Mouse (Mus musculus) adrenal gland, postnatal 14 days (tissue): Measurements from ENCODE around the gene Orm2. TPM values are rescaled to one million over a fixed set of nuclear protein-coding genes. Genes with fewer than 3 reads are reported as not detected.
A peak's percentile ranks its signal among the peaks of the same experiment; 100 is the strongest.

Experiments
- DNase-seq: peaks from one replicate; pipeline ENCODE4 v3.0.0; 2021; ENCODE audit warnings: mixed read lengths
- long read RNA-seq, 2 experiments: library from polyadenylated mRNA; stranded (forward); transcript quantifications; one replicate each; pipeline ENCODE4 v2.0.0; 2021
- total RNA-seq: library from RNA; stranded (reverse); gene quantifications from 2 replicates; pipeline ENCODE4 v1.2.3, GENCODE M21; 2021

The Orm2 gene
- total RNA-seq: 1.1 and 1.9 TPM in 2 replicates
- long read RNA-seq, experiment 1, partial matches to known transcripts: 0 of 1 reads
- long read RNA-seq, experiment 1, other reads (novel, unspliced or antisense): 0 of 1 reads
- long read RNA-seq, experiment 2: 0 reads

DNA sequence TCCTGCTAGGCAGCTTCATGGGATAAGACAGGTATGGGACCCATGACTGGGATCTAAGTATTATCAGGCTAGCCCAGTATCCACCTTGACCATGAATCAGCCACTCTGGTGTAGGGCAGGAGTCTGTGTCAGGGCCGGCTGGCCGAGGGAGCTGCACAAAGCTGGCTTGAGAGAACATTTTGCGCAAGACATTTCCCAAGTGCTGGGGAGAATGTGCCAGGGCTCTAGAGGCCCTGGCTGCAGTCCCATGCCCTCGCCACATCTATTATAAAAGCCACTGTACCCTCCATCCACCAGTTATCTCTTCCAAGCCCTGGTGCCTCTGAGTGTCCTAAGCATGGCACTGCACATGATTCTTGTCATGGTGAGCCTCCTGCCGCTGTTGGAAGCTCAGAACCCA is at the start of gene Orm2:
Orm2 (plus strand) TSS at position 300 of the 400 bp plus-strand sequence.
- DNase-seq: peak; percentile 71

DNA sequence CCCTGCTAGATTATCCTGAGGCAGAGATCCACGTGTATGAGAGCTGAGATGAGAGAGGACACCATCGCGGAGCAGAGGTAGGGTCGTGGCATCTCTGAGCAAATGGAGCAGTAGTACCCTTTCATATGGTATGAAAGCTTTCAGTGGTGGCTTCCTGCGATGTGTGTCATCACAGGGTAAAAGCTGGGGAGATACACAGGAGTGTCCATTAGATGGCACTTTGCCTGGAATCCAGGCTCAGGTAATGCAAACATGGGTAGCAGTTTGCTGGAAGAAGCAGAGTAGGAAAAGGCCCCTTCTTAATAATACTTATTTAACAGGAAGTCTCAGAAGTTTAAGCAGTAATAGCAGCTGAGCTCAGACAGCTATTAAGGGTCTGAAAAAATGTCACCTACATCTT is 48.2 kb upstream of the Orm2 start:
- DNase-seq: no peak

- peak; percentile 85 for DNase-seq
Measured at GRCm38 (mm10) chr4:63316076-63316746, 46.0 kb upstream of the Orm2 start.

DNA sequence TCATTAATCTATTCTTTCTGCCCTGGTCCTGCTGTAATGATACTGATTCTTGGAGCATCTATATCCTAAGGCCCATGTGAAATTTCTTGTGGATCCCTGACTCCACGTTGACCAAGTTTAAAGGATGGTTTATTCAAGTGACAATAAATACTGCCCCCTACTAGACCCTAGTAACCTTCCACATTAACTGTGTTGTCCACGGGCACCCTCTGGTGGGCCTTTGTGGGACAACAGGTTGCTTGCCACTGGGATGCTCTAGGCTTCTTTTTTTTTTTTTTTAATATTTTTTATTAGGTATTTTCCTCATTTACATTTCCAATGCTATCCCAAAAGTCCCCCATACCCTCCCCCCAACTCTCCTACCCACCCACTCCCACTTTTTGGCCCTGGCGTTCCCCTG is 42.7 kb upstream of the Orm2 start:
- peak; percentile 72 for DNase-seq

GRCm38 (mm10) chr4:63323275-63323815 is 38.9 kb upstream of the Orm2 start:
- DNase-seq: peak; percentile 45

- no peak for DNase-seq
Measured at GRCm38 (mm10) chr4:63333403-63333802, 28.8 kb upstream of the Orm2 start.

- no peak for DNase-seq
Measured at GRCm38 (mm10) chr4:63338414-63339076, 23.7 kb upstream of the Orm2 start.

GRCm38 (mm10) chr4:63342491-63342890 is 19.8 kb upstream of the Orm2 start:
- DNase-seq: no peak

- DNase-seq: no peak
Measured at GRCm38 (mm10) chr4:63343608-63344007, 18.6 kb upstream of the Orm2 start.

DNA sequence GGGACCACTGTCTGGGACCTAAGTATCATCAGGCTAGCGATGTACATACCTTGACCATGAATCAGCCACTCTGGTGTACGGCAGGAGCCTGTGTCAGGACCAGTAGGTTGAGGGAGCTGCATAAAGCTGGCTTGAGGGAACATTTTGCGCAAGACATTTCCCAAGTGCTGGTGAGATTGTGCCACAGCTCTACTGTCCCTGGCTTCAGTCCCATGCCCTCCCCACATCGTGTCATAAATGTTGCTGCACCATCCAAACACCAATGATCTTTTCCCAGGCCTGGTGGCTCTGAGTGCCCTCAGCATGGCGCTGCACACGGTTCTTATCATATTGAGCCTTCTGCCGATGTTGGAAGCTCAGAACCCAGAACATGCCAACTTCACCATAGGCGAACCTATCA is 18.0 kb upstream of the Orm2 start, which contains the start of gene Orm1:
Orm1 (plus strand) TSS at position 266 of the 400 bp plus-strand sequence.
- peak; percentile 78 for DNase-seq

GRCm38 (mm10) chr4:63345261-63345660 is 17.0 kb upstream of the Orm2 start:
- no peak for DNase-seq

GRCm38 (mm10) chr4:63346659-63347058 is 15.6 kb upstream of the Orm2 start:
- peak; percentile 41 for DNase-seq

DNA sequence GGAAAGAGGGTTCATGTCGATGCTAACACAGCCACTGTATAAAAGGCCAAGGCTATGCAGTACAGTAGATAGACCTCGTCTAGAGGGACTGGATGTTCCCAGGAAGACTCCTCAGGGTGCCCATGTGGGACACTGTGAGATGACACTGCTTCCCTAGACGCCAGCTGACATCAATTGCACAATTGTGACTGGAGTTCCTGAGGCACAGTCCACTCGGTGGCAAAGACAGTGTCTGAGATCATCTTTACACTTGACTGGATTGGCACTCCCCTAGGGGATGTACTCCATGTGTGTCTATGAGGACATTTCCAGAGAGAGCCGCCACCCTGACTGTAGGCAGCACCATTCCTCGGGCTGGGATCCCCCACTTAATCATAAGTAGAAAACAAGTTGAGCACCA is 13.7 kb upstream of the Orm2 start:
- DNase-seq: no peak

DNA sequence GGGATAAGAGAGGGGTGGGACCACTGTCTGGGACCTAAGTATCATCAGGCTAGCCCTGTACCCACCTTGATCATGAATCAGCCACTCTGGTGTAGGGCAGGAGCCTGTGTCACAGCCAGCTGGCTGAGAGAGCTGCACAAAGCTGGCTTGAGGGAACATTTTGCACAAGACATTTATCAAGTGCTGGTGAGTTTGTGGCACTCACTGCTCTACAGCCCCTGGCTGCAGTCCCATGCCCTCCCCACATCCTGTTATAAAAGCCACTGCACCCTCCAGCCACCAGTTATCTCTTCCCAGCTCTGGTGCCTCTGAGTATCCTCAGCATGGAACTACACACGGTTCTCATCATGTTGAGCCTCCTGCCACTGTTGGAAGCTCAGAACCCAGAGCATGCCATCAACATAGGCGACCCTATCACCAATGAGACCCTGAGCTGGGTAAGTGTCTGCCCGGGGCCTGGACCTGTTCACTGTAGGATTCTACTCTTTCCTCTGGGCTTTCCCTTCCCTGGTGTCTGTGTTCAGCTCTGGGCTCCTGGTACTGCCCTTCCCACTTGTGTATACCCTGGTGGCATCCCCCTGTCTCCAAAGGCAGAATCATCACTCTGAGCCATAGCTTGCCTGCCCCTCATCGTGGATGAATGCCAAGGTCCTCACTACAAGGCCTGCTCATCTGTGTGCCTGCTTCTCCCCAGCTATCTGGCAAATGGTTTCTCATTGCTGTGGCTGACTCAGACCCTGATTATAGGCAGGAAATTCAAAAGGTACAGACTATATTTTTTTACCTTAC is 6.2 kb upstream of the Orm2 start, which contains the start of gene Orm3:
Orm3 (plus strand) TSS at position 286 of the 789 bp plus-strand sequence.
- DNase-seq: peak; percentile 78

DNA sequence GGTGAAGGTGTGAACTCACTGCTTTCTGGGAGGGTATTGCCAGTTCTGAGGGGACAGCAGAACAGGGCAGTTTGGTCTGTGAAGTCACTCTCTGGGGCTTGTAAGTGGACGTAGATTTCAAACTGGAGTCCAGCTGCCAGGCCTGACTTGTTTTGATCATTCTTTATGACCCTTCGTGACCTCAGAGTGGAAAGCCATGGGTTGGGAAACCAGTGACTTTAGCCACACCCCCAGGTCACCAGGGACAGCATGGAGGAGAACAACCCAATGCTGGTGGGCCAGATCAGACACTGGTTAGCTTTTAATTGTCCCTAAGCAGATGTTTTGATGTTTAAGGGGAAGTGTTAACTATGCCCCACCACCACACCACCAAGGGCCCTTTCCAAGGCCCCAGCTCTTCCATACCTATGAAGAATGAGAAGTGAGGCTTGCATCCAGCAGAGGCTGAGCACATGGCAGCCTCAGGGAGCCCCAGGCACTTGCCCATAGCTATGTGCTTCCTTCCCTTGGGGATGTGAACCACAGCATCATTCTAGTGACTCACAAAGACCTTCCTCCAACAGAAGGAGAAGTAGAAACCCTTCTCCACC is 5.2 kb upstream of the Orm2 start:
- DNase-seq: peak; percentile 63

GRCm38 (mm10) chr4:63359861-63360260 is 2.4 kb upstream of the Orm2 start:
- DNase-seq: peak; percentile 3

DNA sequence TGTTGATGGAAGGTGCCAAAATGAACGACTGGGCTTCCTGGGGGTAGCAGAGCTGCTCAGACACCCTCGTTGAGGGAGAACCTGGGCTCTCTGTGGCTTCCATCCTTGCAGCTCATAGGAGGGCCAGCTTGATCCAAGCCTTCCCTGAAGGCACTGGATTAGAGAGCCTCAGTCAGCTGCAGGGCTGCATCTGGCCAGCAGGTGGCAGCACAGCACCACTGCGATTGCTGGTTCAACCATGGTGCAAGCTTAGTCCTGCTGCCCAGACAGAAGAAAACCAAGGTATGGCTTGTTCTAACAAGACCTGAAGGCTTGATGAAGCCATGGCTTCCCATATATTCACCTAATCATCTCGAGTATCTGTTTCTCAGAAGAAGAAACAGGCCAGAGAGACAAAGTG is 6.3 kb downstream of the Orm2 start:
- peak; percentile 93 for DNase-seq

DNA sequence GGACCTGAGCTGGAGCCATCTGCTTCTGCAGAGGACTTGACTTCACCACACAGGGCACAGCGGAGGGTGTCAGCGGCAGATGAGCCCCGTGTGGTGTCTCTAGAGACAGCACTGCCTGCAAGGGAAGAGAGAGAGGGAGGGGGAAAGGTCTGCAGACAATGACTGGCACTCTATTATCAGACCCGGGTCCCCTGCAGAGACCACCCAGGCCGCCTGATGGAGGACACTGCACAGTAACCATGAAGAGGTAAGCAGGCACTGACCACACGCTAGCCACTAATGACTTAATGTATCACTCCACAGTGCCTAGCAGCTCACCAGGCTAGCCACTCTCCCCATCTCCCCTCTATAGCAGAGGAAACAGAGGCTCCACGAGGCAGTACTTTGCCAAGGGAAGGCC is 8.6 kb downstream of the Orm2 start:
- no peak for DNase-seq

- DNase-seq: peak; percentile 66
Measured at GRCm38 (mm10) chr4:63371890-63372289, 9.6 kb downstream of the Orm2 start.

GRCm38 (mm10) chr4:63373404-63373803 is 11.2 kb downstream of the Orm2 start:
- no peak for DNase-seq

DNA sequence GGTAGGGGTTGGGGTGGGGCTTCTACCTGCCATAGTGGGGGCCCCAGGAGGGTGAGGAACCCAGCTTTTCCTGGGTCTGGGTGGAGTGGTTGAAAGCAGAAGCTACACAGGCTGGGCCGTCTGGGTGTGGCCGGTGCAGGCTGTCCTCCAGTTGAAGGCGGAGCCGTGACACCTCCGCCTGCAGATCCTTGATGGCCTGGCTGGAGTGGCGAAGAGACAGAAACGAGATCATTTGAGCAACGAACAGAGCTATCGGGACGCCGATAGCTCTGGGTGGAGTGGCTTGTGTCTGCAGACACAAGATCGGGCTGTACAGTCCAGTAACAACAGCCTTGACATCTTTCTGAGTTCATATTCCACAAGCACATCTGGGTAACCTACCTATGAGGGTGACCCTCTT is 12.1 kb downstream of the Orm2 start:
- no peak for DNase-seq

DNA sequence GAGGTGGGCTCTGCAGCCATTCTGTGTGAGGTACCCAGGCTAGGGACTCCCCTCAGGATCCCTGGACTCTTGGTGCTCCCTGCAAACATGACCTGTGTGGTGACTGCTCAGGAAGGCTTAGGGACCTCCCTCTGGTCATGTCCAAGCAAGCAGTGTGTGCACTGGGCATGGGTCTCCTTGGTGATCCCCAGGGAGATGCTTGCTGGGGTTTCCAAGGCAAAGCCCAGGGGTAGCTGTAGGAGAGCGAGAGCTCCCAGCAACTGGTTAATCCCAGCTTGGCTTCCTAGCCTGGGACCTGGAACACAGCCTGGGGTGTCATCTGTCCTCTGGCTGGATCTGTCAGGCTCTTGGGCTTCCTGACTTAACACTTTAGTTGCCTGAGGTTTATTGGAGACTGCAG is 13.1 kb downstream of the Orm2 start:
- no peak for DNase-seq
